Mouse (Mus musculus) ES-E14 (cell line): ENCODE data around the gene Grcc10. TPM values are rescaled to one million over a fixed set of nuclear protein-coding genes. Genes with fewer than 3 reads are reported as not detected.

ENCODE experiments used
- DNase-seq: peaks from one replicate; pipeline ENCODE4 v3.0.0-alpha.2; 2013; ENCODE audit warnings: low read depth, low spot score
- H3K27ac ChIP-seq: 2 replicates; pipeline ENCODE4 v1.5.1; 2012; ENCODE audit warnings: low read depth, mild to moderate bottlenecking, low read length, moderate library complexity, mixed read lengths; ENCODE audit not compliant: poor library complexity, insufficient read depth, severe bottlenecking
- H3K36me3 ChIP-seq: 2 replicates; pipeline ENCODE4 v1.6.1; 2012; ENCODE audit warnings: mild to moderate bottlenecking, low read length, moderate library complexity, mixed read lengths; ENCODE audit not compliant: control insufficient read depth, poor library complexity, insufficient read depth, severe bottlenecking
- H3K4me1 ChIP-seq, 2 experiments: fragments of 150-350 bp in 1 of 2; sonication (generic) in 1 of 2; 2 replicates each; pipeline ENCODE4 v1.6.1; 2012; ENCODE audit warnings: low read length in 2 of 2, mild to moderate bottlenecking in 1 of 2, mixed read lengths in 1 of 2; ENCODE audit not compliant: control insufficient read depth in 2 of 2, insufficient read depth in 2 of 2, poor library complexity in 1 of 2
- H3K4me3 ChIP-seq, 2 experiments: fragments of 150-350 bp in 1 of 2; sonication (generic) in 1 of 2; 2 replicates each; pipeline ENCODE4 v1.5.1; 2012; ENCODE audit warnings: low read length in 2 of 2, low read depth in 1 of 2, mild to moderate bottlenecking in 1 of 2, mixed read lengths in 1 of 2; ENCODE audit not compliant: insufficient read depth in 1 of 2, poor library complexity in 1 of 2, severe bottlenecking in 1 of 2
- H3K9ac ChIP-seq: 2 replicates; pipeline ENCODE4 v1.6.1; 2012; ENCODE audit warnings: low read depth, mild to moderate bottlenecking, low read length, mixed read lengths; ENCODE audit not compliant: poor library complexity, insufficient read depth, severe bottlenecking
- H3K9me3 ChIP-seq: fragments of 150-350 bp; sonication (generic); 2 replicates; pipeline ENCODE4 v1.6.1; 2012; ENCODE audit warnings: low read depth, mild to moderate bottlenecking, low read length; ENCODE audit not compliant: control insufficient read depth, insufficient read depth
- CHD2 ChIP-seq: IDR thresholded peaks from 2 replicates; pipeline ENCODE4 v1.6.1; 2014; ENCODE audit warnings: mild to moderate bottlenecking, low read depth, low read length, inconsistent platforms
- HCFC1 ChIP-seq: IDR thresholded peaks from 2 replicates; pipeline ENCODE4 v1.6.1; 2012; ENCODE audit warnings: low read length, inconsistent platforms, borderline replicate concordance; ENCODE audit not compliant: insufficient read depth
- MAFK ChIP-seq: IDR thresholded peaks from 2 replicates; pipeline ENCODE4 v1.6.1; 2014; ENCODE audit warnings: mild to moderate bottlenecking, low read depth, low read length, inconsistent platforms; ENCODE audit not compliant: insufficient read depth
- ZC3H11A ChIP-seq: IDR thresholded peaks from 2 replicates; pipeline ENCODE4 v1.6.1; 2012; ENCODE audit warnings: low read depth, mild to moderate bottlenecking, inconsistent platforms, low read length, borderline replicate concordance
- ZNF384 ChIP-seq: IDR thresholded peaks from 2 replicates; pipeline ENCODE4 v1.6.1; 2012; ENCODE audit warnings: low read depth, low read length, inconsistent platforms
- in situ Hi-C, 2 experiments: fragments of 600-800 bp; cut with MboI; formaldehyde crosslinking; loops; one replicate each; pipeline ENCODE4 v1.15.1; 2025; ENCODE audit warnings: low sequenced_read_pairs in 2 of 2, inconsistent platforms in 1 of 2; ENCODE audit not compliant: unreplicated experiment in 2 of 2
- total RNA-seq: library from RNA; depleted of rRNA; stranded (reverse); fragments of 300-350 nt; gene quantifications from 2 replicates; pipeline ENCODE4 v1.2.3, GENCODE M21; 2012; rRNA removed

The Grcc10 gene
- 108 and 128 TPM in 2 replicates for total RNA-seq

GRCm38 (mm10) chr6:124740888-124741761, at the start of gene Grcc10:
TSS of gene Grcc10 (minus strand) at chr6:124741374.
- Histone ChIP-seq H3K4me3 (peak within 1 kb of the TSS; percentile 55 to 61), H3K27ac (peak within 1 kb of the TSS; percentile 79), H3K4me1 (peaks cover 0 to 16% of the 10 kb centered on the region in 2 experiments; a peak in 2 of 4 replicates), H3K36me3 (peaks cover 8% of the 10 kb centered on the region; the same call in 1 of the 2 replicates), H3K9ac (peak within 1 kb of the TSS; percentile 73), H3K9me3 (no peaks in the 10 kb centered on the region)
- peak; percentile 99 for TF ChIP-seq ZNF384
- TF ChIP-seq ZC3H11A = no peak
- peak; percentile 94 for TF ChIP-seq CHD2
- peak; percentile 83 for TF ChIP-seq HCFC1
- peak; percentile 93 for DNase-seq
- in situ Hi-C loops = no loop called here

- DNase-seq = no peak
- Histone ChIP-seq H3K4me3 (no peak overlapping the region), H3K9ac (no peak overlapping the region), H3K4me1 (peaks cover 1 to 11% of the 10 kb centered on the region in 2 experiments; a peak in 2 of 4 replicates), H3K9me3 (no peaks in the 10 kb centered on the region), H3K27ac (no peak overlapping the region), H3K36me3 (no peaks in the 10 kb centered on the region)
- in situ Hi-C loops = no loop called here
- TF ChIP-seq HCFC1 = no peak
- TF ChIP-seq ZC3H11A = no peak
- no peak for TF ChIP-seq CHD2
- TF ChIP-seq MAFK = no peak
- TF ChIP-seq ZNF384 = no peak
These were observed 48.9 kb upstream of the Grcc10 start for GRCm38 (mm10) chr6:124790121-124790520.

DNA sequence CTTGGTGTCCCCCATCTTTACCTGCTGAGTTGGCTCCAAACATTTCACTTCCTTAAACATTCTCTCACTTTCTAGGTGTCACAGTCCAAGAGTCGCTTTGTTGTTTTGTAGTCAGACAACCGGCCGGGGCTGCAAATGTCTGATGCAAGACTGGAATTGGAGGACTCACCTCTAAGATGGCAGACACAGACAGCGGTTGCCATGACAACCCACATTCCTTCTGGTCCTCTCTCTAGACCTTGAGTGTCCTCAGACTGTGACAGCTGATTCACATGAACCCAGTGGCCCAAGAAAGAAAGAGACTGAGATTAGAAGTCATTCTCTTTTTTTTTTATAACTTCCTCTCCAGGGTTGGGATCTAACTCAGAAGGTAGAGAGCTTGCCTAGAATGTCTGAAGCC, 48.3 kb upstream of the Grcc10 start:
- in situ Hi-C loops = no loop called here
- Histone ChIP-seq H3K4me3 (no peak overlapping the region), H3K36me3 (no peaks in the 10 kb centered on the region), H3K4me1 (peaks cover 1 to 11% of the 10 kb centered on the region in 2 experiments; a peak in 2 of 4 replicates), H3K9ac (no peak overlapping the region), H3K9me3 (no peaks in the 10 kb centered on the region), H3K27ac (no peak overlapping the region)
- no peak for DNase-seq
- TF ChIP-seq HCFC1 (no peak), MAFK (no peak), CHD2 (no peak), ZC3H11A (no peak), ZNF384 (no peak)

DNA sequence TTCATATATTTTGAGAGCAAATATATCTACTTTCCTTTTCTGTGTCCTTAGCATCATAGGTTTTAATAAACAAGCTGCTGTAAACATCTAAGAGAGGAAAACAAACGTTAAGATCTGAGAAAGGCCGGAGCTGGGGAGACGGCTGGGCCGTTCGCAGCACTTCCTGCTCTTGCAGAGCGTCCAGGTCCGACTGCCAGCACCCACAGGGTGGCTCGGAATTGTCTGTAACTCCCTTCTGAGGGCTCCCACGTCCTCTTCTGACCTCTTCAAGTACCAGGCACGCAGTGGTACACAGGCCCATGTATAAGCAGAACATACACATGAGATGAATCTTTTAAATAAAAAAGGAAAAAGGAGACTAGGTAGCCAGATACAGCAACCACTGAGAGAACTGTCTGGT, 46.5 kb upstream of the Grcc10 start:
- in situ Hi-C loops = no loop called here
- H3K4me1 ChIP-seq = peaks cover 3 to 13% of the 10 kb centered on the region in 2 experiments; a peak in 3 of 4 replicates
- TF ChIP-seq HCFC1 (no peak), ZC3H11A (no peak), ZNF384 (no peak), CHD2 (no peak), MAFK (no peak)
- H3K36me3 ChIP-seq = no peaks in the 10 kb centered on the region
- no peak for DNase-seq
- H3K27ac ChIP-seq = no peak overlapping the region
- no peaks in the 10 kb centered on the region for H3K9me3 ChIP-seq
- no peak overlapping the region for H3K4me3 ChIP-seq
- no peak overlapping the region for H3K9ac ChIP-seq
